Mouse (Mus musculus) neutrophil, adult 5-6 weeks (primary cell): ENCODE data around the gene Actr2. TPM values are rescaled to one million over a fixed set of nuclear protein-coding genes. Genes with fewer than 3 reads are reported as not detected.
"Not testable (repeated sequence)": the region's sequence is repeated elsewhere in the genome, so short reads cannot be mapped to it uniquely, and the experiment has no call there.

Experiments used
- ATAC-seq: fragments of 151-379, 151-347 bp; 2 replicates; pipeline ENCODE4 v1.8.0; 2017; ENCODE audit warnings: mild to moderate bottlenecking, moderate TSS enrichment; ENCODE audit not compliant: insufficient number of reproducible peaks, poor library complexity, low FRiP score, severe bottlenecking; ENCODE audit errors: extremely low read depth
- total RNA-seq: library from RNA; stranded (forward); fragments of 200-1000 nt; gene quantifications from 2 replicates; pipeline ENCODE4 v1.2.3, GENCODE M21; 2017

The Actr2 gene
- total RNA-seq: 376 and 392 TPM in 2 replicates

GRCm38 (mm10) chr11:20112741-20113480 is at the start of gene Actr2:
TSS of gene Actr2 (minus strand) at chr11:20112913.
- peak; percentile 87 for ATAC-seq

- ATAC-seq: no peak
These were observed 46.2 kb upstream of the Actr2 start for GRCm38 (mm10) chr11:20158879-20159278.

GRCm38 (mm10) chr11:20153542-20153941 is 40.8 kb upstream of the Actr2 start:
- not testable (repeated sequence) for ATAC-seq

- no peak for ATAC-seq
These were observed 39.6 kb upstream of the Actr2 start for GRCm38 (mm10) chr11:20152107-20152901.

- ATAC-seq: no peak
These were observed 38.6 kb upstream of the Actr2 start for GRCm38 (mm10) chr11:20151290-20151689.

- ATAC-seq: no peak
These were observed 37.2 kb upstream of the Actr2 start for GRCm38 (mm10) chr11:20149936-20150335.

GRCm38 (mm10) chr11:20145383-20145782 is 32.7 kb upstream of the Actr2 start:
- no peak for ATAC-seq

GRCm38 (mm10) chr11:20144536-20145263 is 32.0 kb upstream of the Actr2 start:
- ATAC-seq: no peak

- ATAC-seq: not testable (repeated sequence)
These were observed 31.0 kb upstream of the Actr2 start for GRCm38 (mm10) chr11:20143687-20144086.

GRCm38 (mm10) chr11:20142516-20142915 is 29.8 kb upstream of the Actr2 start:
- ATAC-seq: no peak

- ATAC-seq: no peak
These were observed 27.6 kb upstream of the Actr2 start for GRCm38 (mm10) chr11:20140286-20140685.

- ATAC-seq: no peak
These were observed 27.0 kb upstream of the Actr2 start for GRCm38 (mm10) chr11:20139711-20140110.

GRCm38 (mm10) chr11:20138498-20139208 is 25.9 kb upstream of the Actr2 start:
- no peak for ATAC-seq

- no peak for ATAC-seq
These were observed 25.2 kb upstream of the Actr2 start for GRCm38 (mm10) chr11:20137872-20138271.

GRCm38 (mm10) chr11:20136314-20136713 is 23.6 kb upstream of the Actr2 start:
- no peak for ATAC-seq

GRCm38 (mm10) chr11:20134869-20135268 is 22.2 kb upstream of the Actr2 start:
- ATAC-seq: not testable (repeated sequence)

- ATAC-seq: no peak
These were observed 21.0 kb upstream of the Actr2 start for GRCm38 (mm10) chr11:20133721-20134120.

GRCm38 (mm10) chr11:20132955-20133562 is 20.3 kb upstream of the Actr2 start:
- peak; percentile 99 for ATAC-seq
